Mouse (Mus musculus) heart, embryonic 11.5 days (tissue): ENCODE results near the gene Agfg2. TPM values are rescaled to one million over a fixed set of nuclear protein-coding genes. Genes with fewer than 3 reads are reported as not detected.
A peak's percentile ranks its signal among the peaks of the same experiment; 100 is the strongest.
"Not testable (repeated sequence)": the region's sequence is repeated elsewhere in the genome, so short reads cannot be mapped to it uniquely, and the experiment has no call there.

Experiments
- ATAC-seq: fragments of 200-750 bp; cut with Nextera tagmentation; replicated peaks from 2 replicates; pipeline ENCODE4 v1.8.0; 2017; ENCODE audit warnings: moderate library complexity; ENCODE audit not compliant: insufficient number of reproducible peaks, low FRiP score, low TSS enrichment
- H3K27ac ChIP-seq: fragments of 300-500 bp; sonication (generic); 2 replicates; pipeline ENCODE4 v1.5.1; 2014; ENCODE audit warnings: mild to moderate bottlenecking, low read depth, low read length
- H3K27me3 ChIP-seq: fragments of 300-500 bp; sonication (generic); 2 replicates; pipeline ENCODE4 v1.6.1; 2014; ENCODE audit warnings: mild to moderate bottlenecking, low read length, mixed read lengths; ENCODE audit not compliant: control insufficient read depth, insufficient read depth
- H3K36me3 ChIP-seq: fragments of 300-500 bp; sonication (generic); 2 replicates; pipeline ENCODE4 v1.6.1; 2014; ENCODE audit warnings: mild to moderate bottlenecking, low read length, moderate library complexity, mixed read lengths; ENCODE audit not compliant: control insufficient read depth, insufficient read depth
- H3K4me1 ChIP-seq: fragments of 300-500 bp; sonication (generic); 2 replicates; pipeline ENCODE4 v1.6.1; 2014; ENCODE audit warnings: low read length; ENCODE audit not compliant: control insufficient read depth, insufficient read depth
- H3K4me2 ChIP-seq: fragments of 300-500 bp; sonication (generic); 2 replicates; pipeline ENCODE4 v1.6.1; 2014; ENCODE audit warnings: mild to moderate bottlenecking, moderate library complexity
- H3K4me3 ChIP-seq: fragments of 300-500 bp; sonication (generic); 2 replicates; pipeline ENCODE4 v1.5.1; 2014; ENCODE audit warnings: low read depth, low read length
- H3K9ac ChIP-seq: fragments of 300-500 bp; sonication (generic); 2 replicates; pipeline ENCODE4 v1.6.1; 2014; ENCODE audit warnings: mild to moderate bottlenecking, low read depth, low read length, moderate library complexity
- H3K9me3 ChIP-seq: fragments of 300-500 bp; sonication (generic); replicated peaks from 2 replicates; pipeline ENCODE4 v1.6.1; 2016; ENCODE audit warnings: low read length; ENCODE audit not compliant: control insufficient read depth
- WGBS: fragments of 180-500 bp; shearing (Covaris S2); extraction: QIAGEN DNeasy Blood & Tissue Kit; methylation state at CpG from one replicate; pipeline ENCODE4 v1.1.7; 2014; ENCODE audit not compliant: insufficient replicate concordance; 5-methylcytosine and 5-hydroxymethylcytosine counted together
- polyA plus RNA-seq: library from polyadenylated mRNA; unstranded; fragments of >200 nt; fragmentation: Nextera tagmentation; extraction: Ambion mirVana; gene quantifications from 2 replicates; pipeline ENCODE4 v1.2.1, GENCODE M21; 2014

The Agfg2 gene
- 19.9 TPM in 2 replicates for polyA plus RNA-seq

GRCm38 (mm10) chr5:137684294-137685123 lies at the start of gene Agfg2:
Gene Agfg2 (minus strand): TSS chr5:137684726.
- Histone ChIP-seq H3K4me3 (peak within 1 kb of the TSS; percentile 79), H3K4me2 (peak within 1 kb of the TSS; percentile 94), H3K9ac (peak within 1 kb of the TSS; percentile 83), H3K27ac (peak within 1 kb of the TSS; percentile 79), H3K9me3 (no peaks in the 10 kb centered on the region), H3K36me3 (peaks cover 3% of the 10 kb centered on the region; the same call in 1 of the 2 replicates), H3K4me1 (peaks cover 13% of the 10 kb centered on the region), H3K27me3 (no peaks in the 10 kb centered on the region)
- under 1% methylated on average over 57 of the region's 62 CpGs for WGBS
- peak; percentile 96 for ATAC-seq

- WGBS: 86% methylated on average over 12 of the region's 12 CpGs
- no peak for ATAC-seq
- H3K4me3 ChIP-seq: no peak overlapping the region
- H3K36me3 ChIP-seq: 0 out of 2 replicates have a peak, but pooled peaks cover 2% of the 10 kb centered on the region
- no peak overlapping the region for H3K9ac ChIP-seq
- no peak overlapping the region for H3K4me2 ChIP-seq
- H3K27me3 ChIP-seq: no peaks in the 10 kb centered on the region
- H3K9me3 ChIP-seq: no peaks in the 10 kb centered on the region
- no peak overlapping the region for H3K27ac ChIP-seq
- H3K4me1 ChIP-seq: no peaks in the 10 kb centered on the region; the same call in 1 of the 2 replicates
Observed at GRCm38 (mm10) chr5:137733638-137734288, 49.2 kb upstream of the Agfg2 start.

- Histone ChIP-seq H3K4me1 (no peaks in the 10 kb centered on the region), H3K36me3 (0 out of 2 replicates have a peak, but pooled peaks cover 2% of the 10 kb centered on the region), H3K4me2 (no peak overlapping the region), H3K9ac (no peak overlapping the region), H3K27me3 (no peaks in the 10 kb centered on the region), H3K4me3 (no peak overlapping the region), H3K9me3 (no peaks in the 10 kb centered on the region), H3K27ac (no peak overlapping the region)
- no peak for ATAC-seq
- 64% methylated on average over 6 of the region's 6 CpGs for WGBS
Observed at GRCm38 (mm10) chr5:137726767-137727166, 42.2 kb upstream of the Agfg2 start.

GRCm38 (mm10) chr5:137723840-137724239 lies 39.3 kb upstream of the Agfg2 start:
- no peak overlapping the region for H3K4me3 ChIP-seq
- WGBS: 84% methylated on average over 5 of the region's 5 CpGs
- no peak for ATAC-seq

GRCm38 (mm10) chr5:137720558-137721164 lies 36.1 kb upstream of the Agfg2 start:
- not testable (repeated sequence) for H3K27ac ChIP-seq, H3K9ac ChIP-seq, H3K4me1 ChIP-seq, H3K36me3 ChIP-seq, H3K27me3 ChIP-seq, H3K9me3 ChIP-seq
- 0 out of 2 replicates have a peak, but pooled peaks have one; percentile 55 for ATAC-seq
- Histone ChIP-seq H3K4me3 (peak overlapping the region; percentile 5; the same call in 1 of the 2 replicates), H3K4me2 (peak overlapping the region; percentile 57)
- 13% methylated on average over 10 of the region's 16 CpGs for WGBS

More at GRCm38 (mm10) chr5:137723840-137724239, 39.3 kb upstream of the Agfg2 start:
- H3K36me3 ChIP-seq: no peaks in the 10 kb centered on the region
- no peak overlapping the region for H3K27ac ChIP-seq
- no peaks in the 10 kb centered on the region for H3K9me3 ChIP-seq
- H3K27me3 ChIP-seq: no peaks in the 10 kb centered on the region
- no peak overlapping the region for H3K9ac ChIP-seq
- peaks cover 6% of the 10 kb centered on the region; the same call in 1 of the 2 replicates for H3K4me1 ChIP-seq
- H3K4me2 ChIP-seq: no peak overlapping the region

- H3K9me3 ChIP-seq: no peaks in the 10 kb centered on the region
- no peaks in the 10 kb centered on the region for H3K36me3 ChIP-seq
- H3K9ac ChIP-seq: no peak overlapping the region
- no peaks in the 10 kb centered on the region for H3K27me3 ChIP-seq
- H3K4me3 ChIP-seq: no peak overlapping the region
- 0 out of 2 replicates have a peak overlapping the region, but pooled peaks have one; percentile 46 for H3K27ac ChIP-seq
- ATAC-seq: 0 out of 2 replicates have a peak, but pooled peaks have one; percentile 49
- peaks cover 8% of the 10 kb centered on the region; the same call in 1 of the 2 replicates for H3K4me1 ChIP-seq
- 42% methylated on average over 6 of the region's 6 CpGs for WGBS
- H3K4me2 ChIP-seq: peak overlapping the region; percentile 31
Observed at GRCm38 (mm10) chr5:137719088-137719487, 34.6 kb upstream of the Agfg2 start.

GRCm38 (mm10) chr5:137718020-137718790 lies 33.7 kb upstream of the Agfg2 start:
- H3K4me3 ChIP-seq: no peak overlapping the region
- no peak overlapping the region for H3K9ac ChIP-seq
- 66% methylated on average over 8 of the region's 8 CpGs for WGBS
- no peak overlapping the region for H3K27ac ChIP-seq
- no peaks in the 10 kb centered on the region for H3K9me3 ChIP-seq
- ATAC-seq: no peak
- H3K4me2 ChIP-seq: no peak overlapping the region
- H3K4me1 ChIP-seq: peaks cover 8% of the 10 kb centered on the region; the same call in 1 of the 2 replicates
- no peaks in the 10 kb centered on the region for H3K27me3 ChIP-seq
- H3K36me3 ChIP-seq: no peaks in the 10 kb centered on the region

- H3K9me3 ChIP-seq: no peaks in the 10 kb centered on the region
- H3K4me3 ChIP-seq: no peak overlapping the region
- no peaks in the 10 kb centered on the region for H3K27me3 ChIP-seq
- 68% methylated on average over 8 of the region's 8 CpGs for WGBS
- H3K27ac ChIP-seq: no peak overlapping the region
- no peak for ATAC-seq
- no peaks in the 10 kb centered on the region for H3K36me3 ChIP-seq
- no peak overlapping the region for H3K4me2 ChIP-seq
- peaks cover 8% of the 10 kb centered on the region; the same call in 1 of the 2 replicates for H3K4me1 ChIP-seq
- H3K9ac ChIP-seq: no peak overlapping the region
Observed at GRCm38 (mm10) chr5:137715685-137716084, 31.2 kb upstream of the Agfg2 start.
